Mouse (Mus musculus): ENCODE measurements around the gene Sh3pxd2b.
"Not testable (repeated sequence)": the region's sequence is repeated elsewhere in the genome, so short reads cannot be mapped to it uniquely, and the experiment has no call there.

Gene Sh3pxd2b

DNA sequence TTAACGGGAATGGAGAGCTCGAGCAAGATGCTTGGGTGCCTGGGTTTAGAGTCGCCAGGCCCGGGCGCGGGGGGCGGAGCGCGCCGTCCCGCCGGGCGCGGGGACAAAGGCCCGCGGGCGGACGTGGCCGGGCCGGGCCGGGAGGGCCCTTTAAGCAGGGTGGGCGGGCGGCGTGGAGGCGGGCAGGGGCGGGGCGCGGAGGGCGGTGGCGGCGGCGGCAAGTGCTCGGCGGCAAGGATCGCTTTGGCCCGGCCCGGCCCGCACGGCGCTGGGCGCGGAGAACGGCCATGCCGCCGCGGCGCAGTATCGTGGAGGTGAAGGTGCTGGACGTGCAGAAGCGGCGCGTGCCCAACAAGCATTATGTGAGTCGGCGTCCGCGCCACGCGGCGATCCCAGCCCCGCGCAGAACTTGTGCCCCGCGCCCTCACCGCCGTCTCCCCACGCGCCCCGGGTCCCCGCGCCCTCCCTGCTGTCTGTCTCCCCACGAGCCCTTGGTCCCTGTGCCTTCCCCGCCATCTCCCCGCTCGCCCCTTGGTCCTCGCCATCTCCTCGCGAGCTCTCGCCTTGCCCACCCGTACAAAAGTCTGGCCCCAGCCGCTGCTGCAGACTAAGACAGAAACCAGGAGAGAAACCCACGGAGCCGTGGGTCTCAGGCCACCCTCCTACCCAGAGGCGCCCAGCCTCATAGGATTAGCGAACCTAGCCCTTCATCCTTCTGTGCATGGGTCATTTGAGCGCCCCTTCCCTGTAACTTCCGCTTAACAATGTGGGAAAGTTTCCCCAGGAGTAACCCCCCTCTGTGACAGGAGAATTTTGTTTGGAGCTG is at the start of gene Sh3pxd2b:
Gene Sh3pxd2b (plus strand): TSS at position 214 of the 826 bp plus-strand sequence.
- in situ Hi-C loops (cut with MboI, MseI) = loop anchor here (5.0 kb wide), 1 partner anchor 99 kb away; no protein-coding TSS in a partner anchor

DNA sequence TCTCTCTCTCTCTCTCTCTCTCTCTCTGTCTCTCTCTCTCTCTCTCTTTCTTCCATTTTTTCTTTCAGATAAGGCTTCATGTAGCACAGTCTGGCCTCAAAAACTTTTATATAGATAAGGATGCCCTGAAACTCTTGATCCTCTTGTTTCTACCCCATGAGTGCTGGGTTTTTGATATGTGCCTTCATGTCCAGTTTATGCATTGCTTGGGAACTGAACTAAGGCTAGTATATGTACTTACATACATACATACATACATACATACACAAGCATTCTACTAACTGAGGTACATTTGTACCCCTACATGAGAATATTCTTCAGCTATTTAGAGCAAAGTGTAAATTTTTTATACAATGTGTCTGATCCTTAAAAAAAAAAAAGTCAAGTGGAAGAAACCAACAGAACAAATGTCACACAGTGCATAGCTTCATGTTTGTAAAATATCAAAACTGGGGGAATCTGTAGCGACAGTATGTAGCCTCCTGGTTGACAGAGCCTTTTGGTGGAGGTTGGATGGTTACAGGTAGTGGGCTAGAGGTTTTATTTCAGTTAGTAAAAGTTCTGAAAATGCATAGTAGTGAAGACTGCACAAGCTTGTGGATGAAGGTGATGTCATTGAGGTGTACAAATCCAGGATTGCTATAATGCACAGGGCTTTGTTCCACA is 49.6 kb upstream of the Sh3pxd2b start:
- in situ Hi-C loops (cut with MboI, MseI) = no loop called here

DNA sequence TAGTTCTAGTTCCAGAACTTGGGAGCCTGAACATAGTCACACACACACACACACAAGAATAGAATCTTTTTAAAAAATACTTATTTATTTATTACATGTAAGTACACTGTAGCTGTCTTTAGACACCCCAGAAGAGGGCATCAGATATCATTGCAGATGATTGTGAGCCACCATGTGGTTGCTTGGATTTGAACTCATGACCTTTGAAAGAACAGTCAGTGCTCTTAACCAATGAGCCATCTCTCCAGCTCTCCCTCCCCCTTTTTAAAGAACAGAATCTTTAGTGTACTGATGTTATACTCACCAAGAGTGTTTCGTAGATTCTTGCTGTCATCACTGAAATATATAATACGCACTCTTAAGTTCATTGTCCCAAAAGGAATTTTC is 49.1 kb upstream of the Sh3pxd2b start:
- in situ Hi-C loops (cut with MboI, MseI) = no loop called here

DNA sequence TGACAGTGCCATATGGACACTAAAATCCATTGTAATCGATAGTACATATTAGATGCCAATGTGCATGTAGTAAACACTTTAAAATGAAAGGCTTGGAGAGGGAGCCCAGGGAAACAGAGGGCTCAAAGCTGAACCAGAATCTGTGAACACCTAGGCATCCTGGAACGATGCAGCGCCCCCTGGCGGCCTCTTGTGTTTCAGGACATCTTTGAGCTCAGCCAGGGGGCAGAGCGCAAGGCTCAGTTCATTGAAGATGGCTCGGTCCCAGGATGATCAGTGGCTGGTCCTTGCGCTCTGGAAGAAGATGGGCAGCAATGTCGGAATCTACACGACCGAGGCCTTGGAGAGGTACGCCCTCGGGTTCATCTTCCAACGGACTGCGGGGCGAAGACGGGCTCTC is 47.8 kb upstream of the Sh3pxd2b start, which contains the start of gene Hbq1a:
Gene Hbq1a (plus strand): TSS at position 205 of the 400 bp plus-strand sequence.
- in situ Hi-C loops (cut with MboI, MseI) = not testable (repeated sequence)

DNA sequence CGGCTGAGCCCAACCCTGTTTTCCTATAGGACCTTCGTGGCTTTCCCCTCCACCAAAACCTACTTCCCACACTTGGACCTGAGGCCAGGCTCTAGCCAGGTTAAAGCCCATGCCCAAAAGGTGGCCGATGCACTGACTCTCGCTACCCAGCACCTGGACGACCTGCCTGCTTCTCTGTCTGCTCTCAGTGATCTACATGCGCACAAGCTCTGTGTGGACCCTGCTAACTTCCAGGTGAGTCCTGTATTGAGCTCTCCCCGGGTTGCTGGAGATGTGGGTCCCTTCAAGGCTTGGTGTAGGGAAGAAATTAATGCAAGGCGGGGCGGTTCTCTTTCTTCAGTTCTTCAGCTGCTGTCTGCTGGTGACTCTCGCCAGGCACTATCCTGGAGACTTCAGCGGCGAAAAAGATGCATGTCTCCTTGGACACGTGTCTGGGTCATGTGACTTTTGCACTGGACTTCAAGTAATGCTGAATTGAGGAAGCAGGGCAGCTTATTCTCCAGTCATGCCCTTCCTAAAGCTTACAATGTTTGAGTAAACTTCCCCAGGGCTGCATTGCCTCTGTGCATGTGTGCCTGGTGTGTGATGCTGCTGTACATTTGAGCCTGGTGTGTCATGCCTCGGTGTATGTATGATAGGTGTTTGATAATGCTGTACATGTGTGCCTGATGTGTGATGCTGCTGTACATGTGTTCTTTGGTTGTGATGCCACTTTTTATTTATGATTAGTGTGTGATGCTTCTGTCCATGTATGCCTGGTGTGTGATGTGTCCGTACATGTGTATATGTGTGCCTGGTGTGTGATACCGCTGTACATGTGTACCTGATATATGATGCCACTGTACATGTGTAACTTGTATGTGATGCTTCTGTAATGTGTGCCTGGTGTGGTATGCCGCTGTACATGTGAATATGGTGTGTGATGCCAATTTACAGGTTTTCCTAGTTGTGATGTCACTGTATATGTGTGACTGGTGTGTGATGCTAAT is 47.0 kb upstream of the Sh3pxd2b start:
- in situ Hi-C loops (cut with MboI, MseI) = no loop called here

DNA sequence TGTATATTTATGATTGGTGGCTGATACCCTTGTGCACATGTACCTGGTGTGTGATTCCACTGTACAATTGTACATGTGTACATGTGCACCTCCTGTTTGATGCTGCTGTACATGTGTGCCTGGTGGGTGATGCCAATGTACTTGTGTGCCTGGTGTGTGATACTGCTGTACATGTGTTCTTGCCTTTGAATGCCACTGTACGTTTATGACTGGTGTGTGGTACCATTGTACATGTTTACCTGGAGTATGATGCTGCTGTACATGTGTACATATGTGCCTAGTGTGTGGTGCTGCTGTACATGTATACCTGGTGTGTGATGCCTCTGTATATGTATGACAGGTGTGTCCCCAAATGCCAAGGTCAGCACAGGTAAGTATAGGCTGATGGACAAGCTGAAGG is 46.1 kb upstream of the Sh3pxd2b start:
- in situ Hi-C loops (cut with MboI, MseI) = no loop called here

DNA sequence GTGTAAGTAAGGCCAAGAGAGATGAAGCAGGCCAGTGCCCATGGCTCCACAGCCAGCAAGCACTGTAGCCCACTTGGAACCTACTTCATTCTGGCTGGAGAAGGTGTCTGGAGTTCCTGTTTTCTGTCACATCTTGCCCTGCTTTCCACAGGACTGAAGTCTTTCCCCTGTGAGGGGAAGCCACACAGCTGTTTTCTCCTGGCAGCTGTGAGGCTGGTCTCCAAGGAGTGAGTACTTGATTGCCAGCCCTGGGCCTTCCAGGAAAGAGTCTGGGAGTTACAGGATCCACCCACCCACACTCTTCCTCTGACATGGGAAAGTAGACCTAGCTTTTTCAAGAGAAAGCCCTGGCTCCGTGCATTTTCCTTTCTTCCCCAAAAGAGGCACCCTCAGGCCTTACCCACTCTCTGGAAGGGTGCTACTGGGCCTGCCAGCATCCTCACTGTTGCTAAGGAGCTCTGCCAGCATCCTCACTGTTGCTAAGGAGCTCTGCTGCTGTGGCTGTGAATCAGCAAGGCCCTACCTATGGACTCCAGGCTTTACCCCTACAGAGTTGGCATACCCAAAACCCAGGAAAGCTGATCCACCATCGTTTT is 44.7 kb upstream of the Sh3pxd2b start:
- in situ Hi-C loops (cut with MboI, MseI) = no loop called here

DNA sequence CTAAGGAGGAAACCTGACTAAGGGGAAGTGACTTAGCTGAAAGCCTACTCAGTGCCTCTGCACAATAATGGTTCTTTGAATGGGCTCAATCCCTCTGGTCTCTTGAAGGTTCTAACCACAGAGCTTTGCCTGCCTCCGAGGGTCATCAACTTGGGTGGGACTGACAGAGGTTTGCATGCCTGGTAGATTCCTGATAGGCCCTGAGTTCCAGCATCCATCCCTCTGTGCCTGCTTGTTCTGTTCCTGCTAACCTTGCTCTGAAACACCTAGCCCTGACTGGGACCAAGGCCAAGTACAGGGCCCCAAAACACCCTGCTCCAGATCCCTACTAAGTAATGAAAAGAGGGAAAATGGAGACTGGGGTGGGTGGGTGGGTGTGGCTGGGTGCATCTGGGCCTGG is 44.2 kb upstream of the Sh3pxd2b start:
- in situ Hi-C loops (cut with MboI, MseI) = no loop called here

DNA sequence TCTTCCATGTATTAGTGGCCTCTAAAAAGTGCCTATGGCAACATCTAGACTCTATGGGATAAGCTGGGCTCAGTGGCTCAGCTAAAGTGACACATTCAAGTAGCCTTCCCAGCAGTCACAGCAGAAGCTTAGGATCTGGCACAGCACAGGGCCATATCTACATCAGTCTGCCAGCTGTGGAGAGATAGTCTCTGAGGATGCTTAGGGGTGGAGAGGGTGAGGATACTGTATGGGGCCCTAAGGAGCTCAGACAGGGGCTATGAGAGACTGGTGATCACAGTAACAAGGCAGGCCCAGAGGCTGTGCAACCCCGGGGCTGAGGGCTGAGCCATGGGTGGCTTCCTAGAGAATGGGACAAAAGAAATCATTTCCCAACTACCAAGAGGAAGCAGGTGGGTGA is 40.6 kb upstream of the Sh3pxd2b start:
- in situ Hi-C loops (cut with MboI, MseI) = no loop called here

DNA sequence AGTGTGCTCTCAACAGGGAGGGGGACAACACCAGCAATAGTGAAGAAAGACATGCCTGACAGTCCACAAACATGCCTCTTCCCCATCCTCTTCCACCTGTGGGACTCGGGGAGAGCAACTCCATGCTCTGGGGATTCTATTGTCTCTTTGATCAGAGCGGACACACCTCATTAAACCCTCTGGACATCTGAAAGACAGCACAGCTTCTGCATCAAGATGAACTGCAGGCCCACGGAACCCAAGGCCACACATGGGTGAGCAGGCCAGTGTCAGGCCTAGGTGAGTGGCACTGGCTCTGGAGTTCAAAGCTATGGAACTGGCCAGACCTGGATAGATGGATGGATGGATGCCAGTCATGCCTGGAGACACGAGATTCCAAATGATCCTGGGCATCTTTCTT is 38.2 kb upstream of the Sh3pxd2b start:
- in situ Hi-C loops (cut with MboI, MseI) = no loop called here

DNA sequence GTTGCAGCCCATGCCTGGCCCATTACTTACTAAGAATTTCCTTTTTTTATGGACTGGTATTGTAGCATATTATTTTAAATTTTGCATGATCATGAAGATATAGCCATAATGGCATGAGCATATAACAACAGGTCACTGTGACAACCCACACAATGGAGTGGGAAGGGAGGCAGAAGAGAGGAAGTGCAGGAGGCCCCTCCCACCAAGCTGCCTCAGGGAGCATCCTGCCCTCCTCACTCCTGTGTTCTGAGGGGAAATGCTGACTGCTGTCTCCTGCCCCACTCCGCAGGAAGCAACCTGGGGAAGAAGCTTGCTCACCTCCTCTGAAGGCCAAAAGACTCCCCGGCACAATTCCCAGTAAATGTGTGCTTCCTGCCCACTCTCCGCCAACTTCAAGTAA is 37.7 kb upstream of the Sh3pxd2b start:
- in situ Hi-C loops (cut with MboI, MseI) = no loop called here

DNA sequence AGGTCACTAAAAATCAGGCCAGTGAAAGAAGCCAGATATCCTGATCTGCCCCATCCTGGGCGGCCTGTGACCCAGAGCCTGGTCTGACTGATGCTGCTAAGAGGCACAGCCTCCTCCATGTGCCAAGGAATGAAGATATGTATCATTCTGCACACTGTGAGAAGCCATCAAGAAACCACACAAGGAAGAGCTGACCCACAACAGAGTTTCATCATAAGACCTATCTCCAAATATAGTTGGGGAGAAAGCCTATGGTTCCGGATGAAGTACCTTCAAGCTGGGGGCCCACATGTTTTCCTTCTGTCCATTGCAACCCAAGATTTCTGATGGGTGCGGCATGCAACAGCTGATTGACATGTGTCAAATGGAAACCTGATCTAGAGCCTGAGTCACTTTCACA is 31.6 kb upstream of the Sh3pxd2b start:
- in situ Hi-C loops (cut with MboI, MseI) = loop anchor here (5.0 kb wide), 1 partner anchor 464 kb away; no protein-coding TSS in a partner anchor

DNA sequence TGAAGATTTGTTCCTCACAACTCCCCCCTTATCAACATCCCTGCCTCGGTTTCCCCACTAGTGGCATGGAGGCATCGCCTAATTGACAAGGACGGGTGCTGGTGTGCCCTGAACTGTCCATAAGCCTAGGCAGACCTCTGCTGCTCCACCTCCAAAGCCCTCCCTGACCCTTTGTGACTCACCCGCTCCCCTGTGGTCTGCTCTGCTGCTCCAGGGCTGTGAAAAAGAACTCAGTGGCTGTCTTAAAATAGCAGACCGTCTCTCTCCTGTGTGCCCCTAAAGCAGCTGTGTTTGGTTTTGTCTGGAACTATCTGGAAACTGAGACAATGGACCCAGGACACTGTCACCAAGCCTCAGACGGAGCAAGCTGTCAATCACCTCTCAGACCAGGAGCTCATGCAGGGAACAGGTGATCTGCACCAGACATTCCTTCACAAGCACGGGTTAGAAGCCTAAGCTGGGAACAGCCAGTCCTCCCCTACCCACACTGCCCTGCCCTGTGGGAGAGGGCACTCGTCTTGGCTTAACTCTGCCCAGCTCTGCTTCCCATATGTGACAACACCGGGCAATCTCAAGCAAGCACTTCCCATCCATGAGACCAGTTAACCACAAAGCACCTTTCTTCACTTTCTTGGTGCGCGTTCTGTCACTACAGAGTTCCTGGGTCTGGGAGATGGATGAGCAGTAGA is 27.0 kb upstream of the Sh3pxd2b start:
- in situ Hi-C loops (cut with MboI, MseI) = no loop called here

DNA sequence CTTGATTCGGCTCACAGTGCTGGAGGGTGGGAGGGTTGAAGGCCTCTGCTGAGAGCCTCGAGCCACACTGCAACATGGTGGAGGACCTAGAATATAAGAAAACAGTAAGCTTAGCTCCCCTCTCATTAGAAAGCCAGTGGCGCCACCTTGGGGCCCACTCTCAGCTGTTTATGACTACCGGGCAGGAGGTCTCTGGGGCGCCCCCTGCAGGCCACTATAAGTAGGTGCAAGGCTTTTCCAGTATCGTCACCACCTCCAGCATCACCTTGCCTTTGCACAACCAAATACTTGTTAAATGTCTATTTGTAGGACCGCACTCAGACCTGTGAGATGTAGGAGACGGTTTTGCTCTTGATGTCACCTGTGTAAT is 26.4 kb upstream of the Sh3pxd2b start:
- in situ Hi-C loops (cut with MboI, MseI) = no loop called here

DNA sequence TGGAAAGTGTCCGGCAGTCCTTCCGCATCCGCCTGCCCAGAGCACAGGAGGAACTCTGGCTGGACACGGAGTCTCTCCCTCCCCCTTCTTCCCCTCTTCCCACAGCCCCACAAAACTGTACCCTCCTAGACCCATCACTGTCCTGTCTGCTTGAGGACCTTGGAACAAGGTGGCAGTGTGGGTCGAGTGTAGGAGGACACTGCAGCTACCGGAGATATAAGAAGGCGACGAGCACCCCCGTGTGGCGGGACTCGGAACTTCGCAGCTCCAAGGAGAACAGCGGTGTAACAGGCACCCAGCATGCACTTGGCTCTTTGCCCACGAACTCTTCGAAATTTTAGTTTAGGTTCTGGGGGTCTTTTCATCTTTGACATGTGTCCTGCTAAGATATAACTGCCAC is 23.0 kb upstream of the Sh3pxd2b start:
- in situ Hi-C loops (cut with MboI, MseI) = no loop called here

DNA sequence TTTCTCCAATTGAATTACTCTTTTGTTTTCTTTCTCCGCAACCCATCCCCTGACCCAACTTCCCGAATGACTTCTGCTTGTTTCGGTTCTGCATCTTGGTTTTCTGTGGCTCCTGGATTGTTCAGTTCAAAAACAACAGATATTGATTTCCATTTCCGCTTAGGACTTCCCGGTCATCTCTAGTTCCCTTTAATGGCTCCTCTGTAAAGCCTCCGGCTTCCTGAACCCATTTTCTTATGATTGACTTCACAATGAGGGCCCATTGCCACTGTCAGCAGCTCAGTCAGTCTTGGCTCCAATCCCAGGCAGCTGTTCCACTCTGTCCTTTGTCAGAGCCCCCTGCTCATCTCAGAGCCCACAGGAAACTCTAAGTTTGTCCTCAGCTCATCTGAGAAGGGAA is 16.5 kb upstream of the Sh3pxd2b start:
- in situ Hi-C loops (cut with MboI, MseI) = loop anchor here (10.0 kb wide), 1 partner anchor 264 kb away; no protein-coding TSS in a partner anchor

DNA sequence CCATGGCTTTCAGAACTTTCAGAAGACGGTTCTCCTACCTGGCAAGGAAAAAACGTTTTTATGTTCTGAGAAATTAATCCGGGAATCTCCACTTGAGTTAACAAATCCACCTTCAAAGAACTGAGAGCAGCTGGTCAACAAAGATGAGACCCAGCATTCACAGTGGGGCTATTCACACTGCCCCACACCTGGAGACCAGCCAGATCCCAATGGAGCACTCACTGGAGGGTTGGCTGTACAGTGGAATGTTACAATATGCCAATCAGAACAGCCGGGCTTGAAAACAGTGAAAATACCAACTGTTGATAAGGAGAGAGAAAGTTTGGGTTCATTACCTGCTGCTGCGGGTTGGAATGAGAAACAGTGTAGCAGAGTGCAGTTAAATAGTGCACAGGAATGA is 15.8 kb upstream of the Sh3pxd2b start:
- in situ Hi-C loops (cut with MboI, MseI) = loop anchor here (10.0 kb wide), 1 partner anchor 263 kb away; no protein-coding TSS in a partner anchor

DNA sequence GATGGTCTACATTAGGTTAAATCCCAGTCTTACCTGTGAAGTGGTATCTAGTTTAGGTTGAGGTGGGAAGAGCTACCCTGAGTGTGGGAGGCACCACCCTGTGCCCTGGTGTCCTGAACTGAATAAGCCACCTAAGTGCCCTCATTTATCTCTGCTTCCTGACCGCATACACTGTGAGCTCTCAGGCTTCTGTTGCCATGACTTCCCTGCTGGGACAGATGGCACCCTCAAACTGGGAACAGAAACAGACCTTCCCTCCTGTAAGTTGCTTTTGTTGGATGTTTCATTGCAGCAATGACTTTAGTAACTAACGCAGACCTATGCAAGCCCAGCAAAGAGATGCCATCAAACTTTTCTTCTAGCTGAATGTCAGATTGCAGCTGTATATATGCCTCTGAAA is 14.4 kb upstream of the Sh3pxd2b start:
- in situ Hi-C loops (cut with MboI, MseI) = loop anchor here (10.0 kb wide), 1 partner anchor 262 kb away; no protein-coding TSS in a partner anchor

DNA sequence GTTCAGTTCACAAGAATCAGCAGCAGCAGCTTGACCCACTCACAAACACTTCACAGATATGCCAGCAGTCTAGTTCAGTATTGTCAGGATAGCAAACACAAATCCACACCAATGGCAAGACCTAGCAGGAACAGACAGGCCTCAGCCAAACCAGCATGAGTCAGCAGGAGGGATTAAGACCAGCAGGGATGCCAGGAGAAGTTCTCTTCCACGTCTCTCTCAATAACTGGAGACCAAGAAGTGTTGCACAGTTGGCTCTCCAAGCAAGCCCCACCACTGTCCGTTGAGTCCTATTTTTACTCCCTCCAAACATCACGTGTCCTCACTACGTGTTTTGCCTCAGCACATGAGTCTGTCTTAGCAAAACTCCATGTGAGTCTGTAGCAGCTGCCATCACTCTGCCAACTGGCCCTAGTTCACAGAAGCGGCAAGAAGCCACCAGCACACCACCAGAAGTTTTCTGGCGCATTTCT is 11.1 kb upstream of the Sh3pxd2b start:
- in situ Hi-C loops (cut with MboI, MseI) = loop anchor here (10.0 kb wide), 1 partner anchor 258 kb away; no protein-coding TSS in a partner anchor

DNA sequence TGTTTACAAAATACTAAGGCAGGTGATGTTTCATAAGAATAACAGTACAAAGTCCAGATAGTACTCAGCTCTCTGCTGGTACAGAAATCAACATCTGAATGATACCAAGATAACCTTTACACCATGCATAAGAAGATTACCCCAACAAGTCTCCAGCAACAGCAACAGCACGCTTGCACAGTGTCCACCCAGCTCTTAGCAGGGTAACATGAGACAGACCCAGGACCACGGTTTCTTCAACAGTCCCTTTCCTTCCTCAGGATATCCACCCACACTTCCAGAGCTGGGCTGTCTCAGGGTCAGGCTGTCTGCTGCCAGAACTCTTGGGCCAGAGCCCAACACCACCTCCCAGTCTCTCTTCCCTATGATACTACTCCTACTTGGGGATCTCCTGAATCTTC is 8.5 kb upstream of the Sh3pxd2b start:
- in situ Hi-C loops (cut with MboI, MseI) = loop anchor here (10.0 kb wide), 1 partner anchor 256 kb away; no protein-coding TSS in a partner anchor
